Mouse (Mus musculus): Measurements from ENCODE around the gene Abcb7. TPM values are rescaled to one million over a fixed set of nuclear protein-coding genes. Genes with fewer than 3 reads are reported as not detected.

Abcb7 gene
- 12.6 and 15.0 TPM in 2 replicates for polyA plus RNA-seq (2016; fragmentation: Nextera tagmentation; extraction: Ambion mirVana)

GRCm38 (mm10) chrX:104413183-104413983 is at the start of gene Abcb7:
Abcb7 (minus strand) TSS chrX:104413856.
- Histone ChIP-seq H3K9me3 (no peaks in the 10 kb centered on the region), H3K36me3 (no peaks in the 10 kb centered on the region), H3K9ac (replicated peaks) (peak within 1 kb of the TSS; percentile 66), H3K27ac (replicated peaks) (peak within 1 kb of the TSS; percentile 90), H3K4me3 (peak within 1 kb of the TSS; percentile 64), H3K27me3 (peaks cover 29% of the 10 kb centered on the region), H3K4me2 (replicated peaks) (peak within 1 kb of the TSS; percentile 51), H3K4me1 (no peaks in the 10 kb centered on the region)
- ATAC-seq (ENCODE audit: low FRiP score, low read depth): peak; percentile 95
- 18% methylated on average over 58 of the region's 58 CpGs for WGBS

GRCm38 (mm10) chrX:104461755-104462154 is 48.1 kb upstream of the Abcb7 start:
- H3K27ac ChIP-seq (replicated peaks): no peak overlapping the region
- H3K9ac ChIP-seq (replicated peaks): no peak overlapping the region
- no peaks in the 10 kb centered on the region for H3K4me1 ChIP-seq
- no peaks in the 10 kb centered on the region for H3K36me3 ChIP-seq
- H3K9me3 ChIP-seq: no peaks in the 10 kb centered on the region
- no peak overlapping the region for H3K4me3 ChIP-seq
- ATAC-seq (ENCODE audit: low FRiP score, low read depth): no peak
- peaks cover 4% of the 10 kb centered on the region; the same call in 1 of the 2 replicates for H3K27me3 ChIP-seq
- H3K4me2 ChIP-seq (replicated peaks): no peak overlapping the region
- 36% methylated on average over 2 of the region's 2 CpGs for WGBS

- ATAC-seq (ENCODE audit: low FRiP score, low read depth): no peak
- no peak overlapping the region for H3K4me2 ChIP-seq (replicated peaks)
- H3K27me3 ChIP-seq: peaks cover 13% of the 10 kb centered on the region
Measured at GRCm38 (mm10) chrX:104452433-104452832, 38.8 kb upstream of the Abcb7 start.

GRCm38 (mm10) chrX:104433456-104433855 is 19.8 kb upstream of the Abcb7 start:
- no peak for ATAC-seq (ENCODE audit: low FRiP score, low read depth)

More at GRCm38 (mm10) chrX:104452433-104452832, 38.8 kb upstream of the Abcb7 start:
- 89% methylated on average over 1 of the region's 1 CpGs for WGBS
- Histone ChIP-seq H3K9me3 (no peaks in the 10 kb centered on the region), H3K4me1 (no peaks in the 10 kb centered on the region), H3K27ac (replicated peaks) (no peak overlapping the region), H3K36me3 (no peaks in the 10 kb centered on the region), H3K4me3 (no peak overlapping the region), H3K9ac (replicated peaks) (no peak overlapping the region)

GRCm38 (mm10) chrX:104428108-104428507 is 14.5 kb upstream of the Abcb7 start:
- WGBS: 93% methylated on average over 3 of the region's 3 CpGs
- H3K4me2 ChIP-seq (replicated peaks): no peak overlapping the region
- peaks cover 17% of the 10 kb centered on the region; the same call in 1 of the 2 replicates for H3K27me3 ChIP-seq

More at GRCm38 (mm10) chrX:104433456-104433855, 19.8 kb upstream of the Abcb7 start:
- H3K4me1 ChIP-seq: no peaks in the 10 kb centered on the region
- 43% methylated on average over 1 of the region's 1 CpGs for WGBS
- H3K9ac ChIP-seq (replicated peaks): no peak overlapping the region
- H3K36me3 ChIP-seq: no peaks in the 10 kb centered on the region
- no peak overlapping the region for H3K4me2 ChIP-seq (replicated peaks)
- H3K4me3 ChIP-seq: no peak overlapping the region
- H3K27me3 ChIP-seq: peaks cover 24% of the 10 kb centered on the region; the same call in 1 of the 2 replicates
- no peaks in the 10 kb centered on the region for H3K9me3 ChIP-seq
- H3K27ac ChIP-seq (replicated peaks): no peak overlapping the region

GRCm38 (mm10) chrX:104413995-104414394 is 339 bp upstream of the Abcb7 start:
- no peaks in the 10 kb centered on the region for H3K4me1 ChIP-seq
- peak; percentile 44 for ATAC-seq (ENCODE audit: low FRiP score, low read depth)
- peak overlapping the region; percentile 64 for H3K4me3 ChIP-seq
- no peaks in the 10 kb centered on the region for H3K36me3 ChIP-seq
- H3K9me3 ChIP-seq: no peaks in the 10 kb centered on the region
- H3K4me2 ChIP-seq (replicated peaks): peak overlapping the region; percentile 41
- peak overlapping the region; percentile 90 for H3K27ac ChIP-seq (replicated peaks)
- peaks cover 31% of the 10 kb centered on the region for H3K27me3 ChIP-seq
- 44% methylated on average over 7 of the region's 7 CpGs for WGBS
- no peak overlapping the region for H3K9ac ChIP-seq (replicated peaks)

More at GRCm38 (mm10) chrX:104428108-104428507, 14.5 kb upstream of the Abcb7 start:
- no peaks in the 10 kb centered on the region for H3K36me3 ChIP-seq
- H3K9ac ChIP-seq (replicated peaks): no peak overlapping the region
- no peaks in the 10 kb centered on the region for H3K4me1 ChIP-seq
- no peak for ATAC-seq (ENCODE audit: low FRiP score, low read depth)
- no peak overlapping the region for H3K4me3 ChIP-seq
- H3K27ac ChIP-seq (replicated peaks): no peak overlapping the region
- no peaks in the 10 kb centered on the region for H3K9me3 ChIP-seq

GRCm38 (mm10) chrX:104408137-104408536 is 5.5 kb downstream of the Abcb7 start:
- H3K4me1 ChIP-seq: no peaks in the 10 kb centered on the region
- H3K9me3 ChIP-seq: no peaks in the 10 kb centered on the region
- no peak overlapping the region for H3K9ac ChIP-seq (replicated peaks)
- H3K4me2 ChIP-seq (replicated peaks): no peak overlapping the region
- H3K36me3 ChIP-seq: no peaks in the 10 kb centered on the region
- no peak overlapping the region for H3K27ac ChIP-seq (replicated peaks)
- peaks cover 21% of the 10 kb centered on the region for H3K27me3 ChIP-seq
- ATAC-seq (ENCODE audit: low FRiP score, low read depth): no peak
- H3K4me3 ChIP-seq: no peak overlapping the region

GRCm38 (mm10) chrX:104402463-104402862 is 11.2 kb downstream of the Abcb7 start:
- no peaks in the 10 kb centered on the region for H3K4me1 ChIP-seq
- H3K27ac ChIP-seq (replicated peaks): no peak overlapping the region
- WGBS: 68% methylated on average over 5 of the region's 5 CpGs
- no peak overlapping the region for H3K4me3 ChIP-seq
- peaks cover 15% of the 10 kb centered on the region for H3K27me3 ChIP-seq
- H3K9ac ChIP-seq (replicated peaks): no peak overlapping the region
- no peaks in the 10 kb centered on the region for H3K36me3 ChIP-seq
- no peaks in the 10 kb centered on the region for H3K9me3 ChIP-seq
- ATAC-seq (ENCODE audit: low FRiP score, low read depth): no peak
- H3K4me2 ChIP-seq (replicated peaks): no peak overlapping the region

- no peaks in the 10 kb centered on the region for H3K9me3 ChIP-seq
- 81% methylated on average over 1 of the region's 1 CpGs for WGBS
- H3K27ac ChIP-seq (replicated peaks): no peak overlapping the region
- no peak overlapping the region for H3K4me3 ChIP-seq
- peaks cover 10% of the 10 kb centered on the region for H3K27me3 ChIP-seq
- H3K4me2 ChIP-seq (replicated peaks): no peak overlapping the region
- no peak for ATAC-seq (ENCODE audit: low FRiP score, low read depth)
- H3K36me3 ChIP-seq: no peaks in the 10 kb centered on the region
- no peak overlapping the region for H3K9ac ChIP-seq (replicated peaks)
- no peaks in the 10 kb centered on the region for H3K4me1 ChIP-seq
Measured at GRCm38 (mm10) chrX:104401134-104401533, 12.5 kb downstream of the Abcb7 start.

- 70% methylated on average over 1 of the region's 1 CpGs for WGBS
- H3K4me3 ChIP-seq: no peak overlapping the region
- H3K9me3 ChIP-seq: no peaks in the 10 kb centered on the region
- no peaks in the 10 kb centered on the region for H3K36me3 ChIP-seq
- no peaks in the 10 kb centered on the region for H3K4me1 ChIP-seq
- no peak for ATAC-seq (ENCODE audit: low FRiP score, low read depth)
- no peak overlapping the region for H3K9ac ChIP-seq (replicated peaks)
- H3K27me3 ChIP-seq: no peaks in the 10 kb centered on the region; the same call in 1 of the 2 replicates
- H3K27ac ChIP-seq (replicated peaks): no peak overlapping the region
- H3K4me2 ChIP-seq (replicated peaks): no peak overlapping the region
Measured at GRCm38 (mm10) chrX:104397526-104397925, 16.1 kb downstream of the Abcb7 start.

GRCm38 (mm10) chrX:104359686-104360085 is 54.0 kb downstream of the Abcb7 start:
- Histone ChIP-seq H3K9ac (replicated peaks) (no peak overlapping the region), H3K4me3 (no peak overlapping the region), H3K4me2 (replicated peaks) (no peak overlapping the region), H3K4me1 (no peaks in the 10 kb centered on the region), H3K27ac (replicated peaks) (no peak overlapping the region), H3K9me3 (no peaks in the 10 kb centered on the region), H3K27me3 (peaks cover 24% of the 10 kb centered on the region), H3K36me3 (no peaks in the 10 kb centered on the region)
- no peak for ATAC-seq (ENCODE audit: low FRiP score, low read depth)

GRCm38 (mm10) chrX:104355842-104356241 is 57.8 kb downstream of the Abcb7 start:
- Histone ChIP-seq H3K36me3 (no peaks in the 10 kb centered on the region), H3K9ac (replicated peaks) (no peak overlapping the region), H3K4me3 (no peak overlapping the region), H3K27ac (replicated peaks) (no peak overlapping the region), H3K9me3 (no peaks in the 10 kb centered on the region), H3K4me2 (replicated peaks) (no peak overlapping the region), H3K4me1 (no peaks in the 10 kb centered on the region), H3K27me3 (peaks cover 16% of the 10 kb centered on the region)
- ATAC-seq (ENCODE audit: low FRiP score, low read depth): no peak
- 69% methylated on average over 1 of the region's 1 CpGs for WGBS

All from midbrain, embryonic 12.5 days (tissue).